Mouse (Mus musculus): ENCODE results near the gene Ly6g6e. TPM values are rescaled to one million over a fixed set of nuclear protein-coding genes. Genes with fewer than 3 reads are reported as not detected.

Gene Ly6g6e
- total RNA-seq, 1 experiment, result 13.4 TPM

DNA sequence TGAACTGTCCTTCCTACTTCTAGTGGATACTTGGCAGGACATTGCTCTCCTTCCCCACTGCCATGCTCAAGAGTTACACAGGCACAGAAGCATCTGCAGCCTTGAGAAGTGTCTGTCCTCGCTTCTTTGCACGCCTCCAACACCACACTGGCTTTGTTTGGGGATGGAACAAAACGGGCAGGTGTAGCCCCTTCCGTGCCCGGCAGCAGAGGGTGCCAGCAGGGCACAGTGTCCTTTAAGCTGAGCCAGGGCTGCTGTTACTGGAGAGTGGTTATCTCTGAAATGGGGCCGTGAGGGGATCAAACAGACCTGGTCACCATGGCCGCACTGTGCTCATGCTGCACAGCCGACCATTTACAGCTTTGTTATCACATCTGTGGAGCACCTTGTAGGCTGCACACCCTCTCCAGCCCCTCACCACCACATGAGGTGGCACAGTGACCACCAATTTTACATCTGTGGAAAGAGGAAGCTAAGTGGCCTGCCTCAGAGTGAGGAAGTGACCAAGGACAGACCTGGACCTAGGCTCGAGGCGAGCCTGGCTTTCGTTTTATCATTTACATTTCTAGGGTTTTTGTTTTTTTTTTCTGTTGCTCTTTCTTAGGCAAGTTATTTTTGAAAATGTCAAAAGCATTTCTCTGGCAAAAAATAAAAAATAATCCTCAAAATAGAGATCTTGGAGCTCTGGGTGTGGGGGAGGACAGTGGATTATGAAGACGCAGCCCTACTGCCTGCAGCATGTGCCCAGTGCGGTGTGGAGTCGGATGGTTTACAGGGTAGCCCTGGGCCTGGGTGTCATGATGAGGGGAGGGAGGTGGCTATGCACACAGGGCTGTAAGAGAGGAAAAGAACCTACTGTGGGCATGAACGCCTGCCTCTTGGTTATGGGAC, 18.0 kb downstream of the Ly6g6e start:
- peaks cover 16% of the 10 kb centered on the region; the same call in 1 of the 2 replicates for H3K36me3 ChIP-seq (ENCODE audit: control insufficient read depth, insufficient read depth, low read length, poor library complexity, severe bottlenecking)
- H3K4me3 ChIP-seq (ENCODE audit: insufficient read depth in 1 of 2, low read depth in 1 of 2, low read length in 2 of 2, poor library complexity in 1 of 2, severe bottlenecking in 1 of 2), result no peak overlapping the region
- H3K9ac ChIP-seq (ENCODE audit: insufficient read depth, low read depth, low read length, poor library complexity, severe bottlenecking), result no peak overlapping the region
- no peak overlapping the region for H3K27ac ChIP-seq (ENCODE audit: insufficient read depth, low read depth, low read length, poor library complexity, severe bottlenecking)
- TF ChIP-seq MAFK (IDR thresholded peaks at IDR 0.05; ENCODE audit: insufficient read depth, low read depth, low read length), result no peak
- no peak for TF ChIP-seq HCFC1 (IDR thresholded peaks at IDR 0.05; ENCODE audit: borderline replicate concordance, insufficient read depth, low read length)
- no peak for TF ChIP-seq CHD2 (IDR thresholded peaks at IDR 0.05; ENCODE audit: low read depth, low read length)
- no peak for TF ChIP-seq ZNF384 (IDR thresholded peaks at IDR 0.05; ENCODE audit: low read depth, low read length)
- no peak for TF ChIP-seq ZC3H11A (IDR thresholded peaks at IDR 0.05; ENCODE audit: borderline replicate concordance, low read depth, low read length)
- in situ Hi-C loops (cut with MboI; ENCODE audit: low sequenced_read_pairs in 2 of 2, unreplicated experiment in 2 of 2), result no loop called here
- H3K4me1 ChIP-seq (ENCODE audit: control insufficient read depth in 2 of 2, insufficient read depth in 2 of 2, low read length in 2 of 2, poor library complexity in 1 of 2), result peaks cover 0 to 4% of the 10 kb centered on the region in 2 experiments; a peak in 1 of 4 replicates
- no peaks in the 10 kb centered on the region for H3K9me3 ChIP-seq (ENCODE audit: control insufficient read depth, insufficient read depth, low read depth, low read length)
- DNase-seq (ENCODE audit: low read depth, low spot score), result no peak

DNA sequence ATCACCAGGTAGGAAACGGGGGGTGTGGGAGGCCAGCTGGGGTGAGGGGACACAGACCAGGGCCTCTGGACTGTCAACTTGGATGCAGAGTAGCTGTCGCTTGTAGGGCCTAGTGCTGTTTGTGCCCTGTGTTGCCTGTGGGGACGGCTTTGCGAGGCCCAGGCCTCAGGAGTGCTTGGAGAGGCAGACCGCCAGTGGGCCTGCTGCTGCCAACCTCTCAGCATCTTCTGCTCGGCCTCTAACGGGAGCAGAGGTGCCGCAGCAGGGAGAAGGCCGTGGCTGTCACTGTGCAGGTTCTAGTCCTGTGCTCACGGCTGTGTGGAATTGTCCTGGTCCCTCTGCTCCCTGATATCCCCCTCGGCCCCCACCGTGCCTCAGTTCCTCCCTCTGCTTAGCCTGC, 19.9 kb downstream of the Ly6g6e start:
- in situ Hi-C loops (cut with MboI; ENCODE audit: low sequenced_read_pairs in 2 of 2, unreplicated experiment in 2 of 2), result no loop called here
- Histone ChIP-seq H3K4me1 (ENCODE audit: control insufficient read depth in 2 of 2, insufficient read depth in 2 of 2, low read length in 2 of 2, poor library complexity in 1 of 2) (peaks cover 0 to 8% of the 10 kb centered on the region in 2 experiments; a peak in 1 of 4 replicates), H3K9ac (ENCODE audit: insufficient read depth, low read depth, low read length, poor library complexity, severe bottlenecking) (no peak overlapping the region), H3K4me3 (ENCODE audit: insufficient read depth in 1 of 2, low read depth in 1 of 2, low read length in 2 of 2, poor library complexity in 1 of 2, severe bottlenecking in 1 of 2) (no peak overlapping the region), H3K27ac (ENCODE audit: insufficient read depth, low read depth, low read length, poor library complexity, severe bottlenecking) (no peak overlapping the region), H3K9me3 (ENCODE audit: control insufficient read depth, insufficient read depth, low read depth, low read length) (no peaks in the 10 kb centered on the region), H3K36me3 (ENCODE audit: control insufficient read depth, insufficient read depth, low read length, poor library complexity, severe bottlenecking) (peaks cover 21% of the 10 kb centered on the region; the same call in 1 of the 2 replicates)
- TF ChIP-seq MAFK (IDR thresholded peaks at IDR 0.05; ENCODE audit: insufficient read depth, low read depth, low read length) (no peak), ZC3H11A (IDR thresholded peaks at IDR 0.05; ENCODE audit: borderline replicate concordance, low read depth, low read length) (no peak), CHD2 (IDR thresholded peaks at IDR 0.05; ENCODE audit: low read depth, low read length) (no peak), HCFC1 (IDR thresholded peaks at IDR 0.05; ENCODE audit: borderline replicate concordance, insufficient read depth, low read length) (no peak), ZNF384 (IDR thresholded peaks at IDR 0.05; ENCODE audit: low read depth, low read length) (no peak)
- DNase-seq (ENCODE audit: low read depth, low spot score), result no peak

DNA sequence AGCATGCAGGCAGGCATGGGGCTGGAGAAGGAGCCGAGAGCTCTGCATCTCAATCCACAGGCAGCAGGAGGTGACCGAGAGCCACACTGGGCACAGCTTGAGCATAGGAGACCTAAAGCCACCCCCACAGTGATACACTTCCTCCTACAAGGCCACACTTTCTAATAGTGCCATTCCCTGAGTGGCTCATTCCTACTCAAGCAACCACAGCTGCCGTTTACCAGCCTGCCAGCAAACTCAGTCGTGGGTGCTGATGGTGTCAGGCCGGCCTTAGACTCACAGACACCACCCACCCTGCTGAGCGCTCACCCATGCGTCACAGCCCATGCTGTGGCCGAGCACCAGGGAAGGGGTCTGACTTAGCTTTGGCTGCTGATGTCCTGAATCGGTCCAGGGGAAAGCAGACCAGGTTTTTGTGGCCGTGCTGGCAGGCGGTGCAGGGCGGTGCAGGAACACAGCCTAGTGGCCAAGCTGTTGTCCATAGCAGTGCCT, 20.5 kb downstream of the Ly6g6e start:
- DNase-seq (ENCODE audit: low read depth, low spot score), result no peak
- H3K9ac ChIP-seq (ENCODE audit: insufficient read depth, low read depth, low read length, poor library complexity, severe bottlenecking), result no peak overlapping the region

DNA sequence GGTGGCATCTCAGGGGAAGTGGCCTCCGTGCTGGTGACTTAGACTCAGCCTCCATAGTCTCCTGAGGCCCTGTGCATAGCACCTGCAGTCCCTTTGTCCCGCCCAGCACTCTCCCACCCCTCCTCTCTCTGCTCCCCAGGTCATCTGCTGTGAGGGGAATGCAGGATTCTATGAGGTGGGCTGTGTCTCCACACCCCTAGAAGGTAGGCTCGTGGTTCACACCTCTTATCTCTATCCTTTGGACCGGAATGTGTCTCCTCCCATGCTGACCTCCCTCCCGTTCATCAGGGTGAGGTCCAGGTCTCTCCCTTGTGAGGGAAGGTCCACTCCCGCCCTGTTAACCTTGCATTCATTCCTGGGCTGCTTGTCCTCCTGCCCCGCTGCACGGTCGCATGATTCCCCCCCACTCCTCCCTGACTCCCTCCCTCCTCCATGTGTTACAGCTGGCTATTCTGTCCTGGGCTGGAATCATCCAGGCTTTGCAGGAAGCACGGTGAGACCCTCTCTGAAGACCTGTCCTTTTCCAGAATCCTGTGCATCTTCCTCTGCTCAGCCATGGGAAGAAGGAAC, 23.6 kb downstream of the Ly6g6e start:
- Histone ChIP-seq H3K36me3 (ENCODE audit: control insufficient read depth, insufficient read depth, low read length, poor library complexity, severe bottlenecking) (peaks cover 22% of the 10 kb centered on the region; the same call in 1 of the 2 replicates), H3K9ac (ENCODE audit: insufficient read depth, low read depth, low read length, poor library complexity, severe bottlenecking) (no peak overlapping the region), H3K4me3 (ENCODE audit: insufficient read depth in 1 of 2, low read depth in 1 of 2, low read length in 2 of 2, poor library complexity in 1 of 2, severe bottlenecking in 1 of 2) (no peak overlapping the region; a peak in 1 of 4 replicates), H3K4me1 (ENCODE audit: control insufficient read depth in 2 of 2, insufficient read depth in 2 of 2, low read length in 2 of 2, poor library complexity in 1 of 2) (peaks cover 0 to 6% of the 10 kb centered on the region in 2 experiments; a peak in 1 of 4 replicates), H3K9me3 (ENCODE audit: control insufficient read depth, insufficient read depth, low read depth, low read length) (no peaks in the 10 kb centered on the region), H3K27ac (ENCODE audit: insufficient read depth, low read depth, low read length, poor library complexity, severe bottlenecking) (no peak overlapping the region)
- DNase-seq (ENCODE audit: low read depth, low spot score), result no peak
- in situ Hi-C loops (cut with MboI; ENCODE audit: low sequenced_read_pairs in 2 of 2, unreplicated experiment in 2 of 2), result loop anchor here in 1 of 2 experiments (25.0 kb wide), 1 partner anchor 88 kb away; the partner anchor contains the start of genes Vars and Vwa7
- TF ChIP-seq ZNF384 (IDR thresholded peaks at IDR 0.05; ENCODE audit: low read depth, low read length) (no peak), MAFK (IDR thresholded peaks at IDR 0.05; ENCODE audit: insufficient read depth, low read depth, low read length) (no peak), CHD2 (IDR thresholded peaks at IDR 0.05; ENCODE audit: low read depth, low read length) (no peak)

More for the DNA sequence above, 20.5 kb downstream of the Ly6g6e start:
- Histone ChIP-seq H3K27ac (ENCODE audit: insufficient read depth, low read depth, low read length, poor library complexity, severe bottlenecking) (no peak overlapping the region), H3K36me3 (ENCODE audit: control insufficient read depth, insufficient read depth, low read length, poor library complexity, severe bottlenecking) (peaks cover 26% of the 10 kb centered on the region; the same call in 1 of the 2 replicates), H3K4me1 (ENCODE audit: control insufficient read depth in 2 of 2, insufficient read depth in 2 of 2, low read length in 2 of 2, poor library complexity in 1 of 2) (peaks cover 0 to 8% of the 10 kb centered on the region in 2 experiments; a peak in 1 of 4 replicates), H3K9me3 (ENCODE audit: control insufficient read depth, insufficient read depth, low read depth, low read length) (no peaks in the 10 kb centered on the region), H3K4me3 (ENCODE audit: insufficient read depth in 1 of 2, low read depth in 1 of 2, low read length in 2 of 2, poor library complexity in 1 of 2, severe bottlenecking in 1 of 2) (no peak overlapping the region)
- in situ Hi-C loops (cut with MboI; ENCODE audit: low sequenced_read_pairs in 2 of 2, unreplicated experiment in 2 of 2), result no loop called here
- TF ChIP-seq MAFK (IDR thresholded peaks at IDR 0.05; ENCODE audit: insufficient read depth, low read depth, low read length), result no peak
- TF ChIP-seq ZC3H11A (IDR thresholded peaks at IDR 0.05; ENCODE audit: borderline replicate concordance, low read depth, low read length), result no peak
- TF ChIP-seq HCFC1 (IDR thresholded peaks at IDR 0.05; ENCODE audit: borderline replicate concordance, insufficient read depth, low read length), result no peak

Data from ES-E14 (cell line).